Mouse (Mus musculus) embryonic facial prominence, embryonic 11.5 days (tissue): ENCODE results near the gene Agpat3. TPM values are rescaled to one million over a fixed set of nuclear protein-coding genes. Genes with fewer than 3 reads are reported as not detected.
A peak's percentile ranks its signal among the peaks of the same experiment; 100 is the strongest.

Source experiments
- ATAC-seq: fragments of 200-750 bp; cut with Nextera tagmentation; replicated peaks from 2 replicates; pipeline ENCODE4 v1.8.0; 2017; ENCODE audit warnings: low read depth; ENCODE audit not compliant: insufficient number of reproducible peaks, low FRiP score, low TSS enrichment
- DNase-seq: peaks from one replicate; pipeline ENCODE4 v3.0.0-alpha.2; 2015; ENCODE audit warnings: low spot score
- H3K27ac ChIP-seq: fragments of 300-500 bp; sonication (generic); replicated peaks from 2 replicates; pipeline ENCODE4 v1.5.1; 2014; ENCODE audit warnings: mild to moderate bottlenecking, low read depth, low read length, control low read depth
- H3K27me3 ChIP-seq: fragments of 300-500 bp; sonication (generic); 2 replicates; pipeline ENCODE4 v1.6.1; 2014; ENCODE audit warnings: mild to moderate bottlenecking, low read length, moderate library complexity, mixed read lengths; ENCODE audit not compliant: control insufficient read depth, insufficient read depth
- H3K36me3 ChIP-seq: fragments of 300-500 bp; sonication (generic); replicated peaks from 2 replicates; pipeline ENCODE4 v1.6.1; 2014; ENCODE audit warnings: low read depth, mild to moderate bottlenecking, low read length, moderate library complexity, mixed read lengths; ENCODE audit not compliant: control insufficient read depth, insufficient read depth
- H3K4me1 ChIP-seq: fragments of 300-500 bp; sonication (generic); 2 replicates; pipeline ENCODE4 v1.6.1; 2014; ENCODE audit warnings: low read length, mixed read lengths; ENCODE audit not compliant: control insufficient read depth, insufficient read depth
- H3K4me2 ChIP-seq: fragments of 300-500 bp; sonication (generic); 2 replicates; pipeline ENCODE4 v1.6.1; 2014; ENCODE audit warnings: low read depth, mild to moderate bottlenecking, control low read depth, low read length, moderate library complexity
- H3K4me3 ChIP-seq: fragments of 300-500 bp; sonication (generic); 2 replicates; pipeline ENCODE4 v1.5.1; 2014; ENCODE audit warnings: low read depth, low read length, control low read depth
- H3K9ac ChIP-seq: fragments of 300-500 bp; sonication (generic); replicated peaks from 2 replicates; pipeline ENCODE4 v1.6.1; 2014; ENCODE audit warnings: mild to moderate bottlenecking, control low read depth, low read length
- H3K9me3 ChIP-seq: fragments of 300-500 bp; sonication (generic); replicated peaks from 2 replicates; pipeline ENCODE4 v1.6.1; 2016; ENCODE audit warnings: mild to moderate bottlenecking, low read length, inconsistent platforms, mixed read lengths; ENCODE audit not compliant: control insufficient read depth
- WGBS: fragments of 180-500 bp; shearing (Covaris S2); extraction: QIAGEN DNeasy Blood & Tissue Kit; methylation state at CpG from one replicate; pipeline ENCODE4 v1.1.7; 2014; 5-methylcytosine and 5-hydroxymethylcytosine counted together
- polyA plus RNA-seq: library from polyadenylated mRNA; unstranded; fragments of >200 nt; fragmentation: Nextera tagmentation; extraction: Ambion mirVana; gene quantifications from 2 replicates; pipeline ENCODE4 v1.2.1, GENCODE M21; 2014

Agpat3 gene
- polyA plus RNA-seq, 1 experiment from 2014 or later, result 32.8 TPM

DNA sequence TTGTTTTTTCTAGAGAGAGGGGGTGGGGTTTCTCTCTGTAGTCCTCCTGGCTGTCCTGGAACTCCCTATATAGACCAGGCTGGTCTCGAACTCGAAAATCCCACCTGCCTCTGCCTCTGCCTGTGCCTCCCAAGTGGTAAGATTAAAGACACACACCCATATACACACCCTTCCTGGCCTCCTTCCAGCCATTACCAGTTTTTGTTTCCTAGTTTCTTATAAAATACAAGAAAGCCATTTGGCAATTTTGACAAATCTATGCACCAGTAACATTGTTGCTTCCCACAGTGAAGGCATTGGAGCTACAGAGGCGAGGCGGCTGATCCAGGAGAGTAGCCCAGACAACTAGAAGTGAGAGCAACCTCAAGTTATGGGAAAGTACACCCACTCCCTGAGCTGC, 6.0 kb upstream of the Agpat3 start:
- H3K4me1 ChIP-seq, result no peaks in the 10 kb centered on the region
- 88% methylated on average over 4 of the region's 4 CpGs for whole genome bisulfite sequencing
- ATAC-seq, result no peak

DNA sequence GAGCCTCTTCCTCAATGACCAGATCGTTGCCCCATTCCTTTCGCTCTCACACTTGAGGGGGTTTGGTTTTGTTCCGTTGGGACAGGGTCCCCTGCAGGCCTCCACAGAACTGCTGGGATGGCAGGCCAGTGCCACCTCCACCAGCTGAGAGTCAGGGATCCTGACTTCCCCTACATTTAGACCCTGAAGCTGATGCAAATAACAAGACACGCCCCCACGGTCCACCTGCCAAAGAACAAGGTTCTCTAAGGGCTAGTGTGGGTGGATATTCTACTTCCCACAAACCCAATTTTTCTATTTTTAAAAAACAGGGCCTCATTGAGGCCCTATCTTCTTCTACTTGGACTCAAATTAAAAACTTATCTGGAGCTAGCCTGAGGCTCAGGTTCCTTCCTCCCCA, 5.5 kb upstream of the Agpat3 start:
- no peaks in the 10 kb centered on the region for H3K36me3 ChIP-seq
- 87% methylated on average over 5 of the region's 5 CpGs for WGBS
- ATAC-seq (no peak), DNase-seq (no peak)
- no peaks in the 10 kb centered on the region for H3K27me3 ChIP-seq
- H3K9me3 ChIP-seq, result no peaks in the 10 kb centered on the region
- no peak overlapping the region for H3K27ac ChIP-seq
- no peaks in the 10 kb centered on the region for H3K4me1 ChIP-seq
- H3K9ac ChIP-seq, result no peak overlapping the region
- no peak overlapping the region for H3K4me3 ChIP-seq
- no peak overlapping the region for H3K4me2 ChIP-seq

More for the DNA sequence above, 6.0 kb upstream of the Agpat3 start:
- Histone ChIP-seq H3K9me3 (no peaks in the 10 kb centered on the region), H3K27ac (no peak overlapping the region), H3K27me3 (no peaks in the 10 kb centered on the region), H3K9ac (no peak overlapping the region), H3K4me2 (no peak overlapping the region), H3K36me3 (no peaks in the 10 kb centered on the region), H3K4me3 (no peak overlapping the region)
- DNase-seq, result no peak

- no peak overlapping the region for H3K4me3 ChIP-seq
- H3K9me3 ChIP-seq, result no peaks in the 10 kb centered on the region
- WGBS, result 61% methylated on average over 1 of the region's 1 CpGs
- no peak for ATAC-seq
- no peak overlapping the region for H3K27ac ChIP-seq
- no peak for DNase-seq
- H3K36me3 ChIP-seq, result no peaks in the 10 kb centered on the region
- no peak overlapping the region for H3K4me2 ChIP-seq
- H3K27me3 ChIP-seq, result no peaks in the 10 kb centered on the region
- no peaks in the 10 kb centered on the region for H3K4me1 ChIP-seq
- H3K9ac ChIP-seq, result no peak overlapping the region
These were observed 3.8 kb upstream of the Agpat3 start for GRCm38 (mm10) chr10:78355931-78356593.

GRCm38 (mm10) chr10:78353196-78353595, 907 bp upstream of the Agpat3 start:
- Histone ChIP-seq H3K4me2 (no peak overlapping the region), H3K9me3 (no peaks in the 10 kb centered on the region), H3K4me1 (no peaks in the 10 kb centered on the region), H3K27me3 (no peaks in the 10 kb centered on the region), H3K27ac (no peak overlapping the region), H3K4me3 (no peak overlapping the region), H3K36me3 (no peaks in the 10 kb centered on the region), H3K9ac (no peak overlapping the region)
- ATAC-seq (no peak), DNase-seq (no peak)
- 49% methylated on average over 4 of the region's 4 CpGs for WGBS

DNA sequence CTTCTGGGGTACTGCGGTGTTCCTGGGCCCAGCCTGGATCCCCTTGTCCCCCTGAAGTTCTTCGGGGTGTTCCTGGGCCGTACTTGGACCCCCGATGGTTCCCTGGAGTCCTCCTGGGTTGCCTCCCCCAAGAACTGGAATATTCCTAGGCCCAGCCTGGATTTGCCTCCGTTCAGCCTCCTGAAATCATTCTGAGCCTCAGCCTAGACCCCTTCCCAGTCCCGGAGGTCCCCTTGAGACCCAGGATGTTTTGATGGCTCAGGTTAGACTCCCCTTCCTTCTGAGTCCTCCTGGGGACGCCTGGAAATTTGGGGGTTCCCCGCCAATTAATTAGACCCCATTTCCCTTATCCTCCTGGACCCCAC, 359 bp upstream of the Agpat3 start:
- Histone ChIP-seq H3K9me3 (no peaks in the 10 kb centered on the region), H3K4me1 (no peaks in the 10 kb centered on the region), H3K36me3 (no peaks in the 10 kb centered on the region), H3K9ac (peak overlapping the region; percentile 96), H3K27me3 (no peaks in the 10 kb centered on the region), H3K4me3 (peak overlapping the region; percentile 89), H3K4me2 (peak overlapping the region; percentile 84), H3K27ac (no peak overlapping the region)
- DNase-seq, result peak; percentile 26
- ATAC-seq, result 0 out of 2 replicates have a peak, but pooled peaks have one; percentile 37
- WGBS, result 14% methylated on average over 8 of the region's 8 CpGs

- WGBS, result 4% methylated on average over 12 of the region's 13 CpGs
- peak overlapping the region; percentile 96 for H3K9ac ChIP-seq
- DNase-seq (peak; percentile 7), ATAC-seq (no peak)
- H3K9me3 ChIP-seq, result no peaks in the 10 kb centered on the region
- H3K4me1 ChIP-seq, result no peaks in the 10 kb centered on the region
- H3K4me3 ChIP-seq, result peak overlapping the region; percentile 89
- H3K27me3 ChIP-seq, result no peaks in the 10 kb centered on the region
- peak overlapping the region; percentile 84 for H3K4me2 ChIP-seq
- no peak overlapping the region for H3K27ac ChIP-seq
- no peaks in the 10 kb centered on the region for H3K36me3 ChIP-seq
These were observed 764 bp downstream of the Agpat3 start for GRCm38 (mm10) chr10:78351564-78351886.

DNA sequence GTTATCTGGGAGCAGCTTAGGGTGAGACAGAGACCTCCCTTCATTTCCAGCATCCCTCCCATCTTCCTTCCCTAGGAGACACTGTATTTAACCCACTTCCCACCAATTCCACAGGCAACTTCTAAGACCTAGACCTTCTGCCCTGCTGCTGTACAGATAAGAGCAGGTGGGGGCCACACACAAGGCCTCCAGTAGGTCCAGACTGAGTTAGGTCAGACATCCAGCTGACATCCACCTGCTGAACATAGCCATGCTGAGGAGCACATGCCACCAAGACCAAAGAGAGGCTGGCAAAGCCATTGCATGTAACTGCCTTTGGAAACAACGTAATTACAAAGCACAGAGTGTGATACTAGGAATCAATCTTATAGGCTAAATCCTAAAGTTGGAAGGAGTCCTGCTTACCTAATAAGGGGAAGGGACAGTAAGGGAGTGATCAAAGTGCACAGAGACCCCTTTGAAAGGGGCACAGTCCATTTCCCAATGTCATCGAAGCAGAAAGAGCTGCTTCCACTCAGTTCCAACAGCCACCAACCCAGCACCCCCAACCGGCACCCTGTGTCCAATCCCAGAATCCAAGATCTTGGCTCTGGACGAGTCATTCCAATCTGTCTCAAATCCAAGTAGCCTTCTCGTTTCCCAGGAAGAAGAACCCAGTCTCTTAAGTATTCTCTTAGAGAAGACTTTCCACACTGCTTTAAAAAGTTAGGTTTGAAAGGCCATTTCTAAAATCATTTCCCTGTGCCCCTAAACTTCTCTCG, 1.3 kb downstream of the Agpat3 start:
- no peaks in the 10 kb centered on the region for H3K9me3 ChIP-seq
- peak overlapping the region; percentile 84 for H3K4me2 ChIP-seq
- peak overlapping the region; percentile 89 for H3K4me3 ChIP-seq
- peak overlapping the region; percentile 96 for H3K9ac ChIP-seq
- no peak for DNase-seq
- H3K27ac ChIP-seq, result no peak overlapping the region
- H3K27me3 ChIP-seq, result no peaks in the 10 kb centered on the region
- ATAC-seq, result no peak
- H3K36me3 ChIP-seq, result no peaks in the 10 kb centered on the region
- 39% methylated on average over 6 of the region's 6 CpGs for WGBS
- H3K4me1 ChIP-seq, result no peaks in the 10 kb centered on the region

DNA sequence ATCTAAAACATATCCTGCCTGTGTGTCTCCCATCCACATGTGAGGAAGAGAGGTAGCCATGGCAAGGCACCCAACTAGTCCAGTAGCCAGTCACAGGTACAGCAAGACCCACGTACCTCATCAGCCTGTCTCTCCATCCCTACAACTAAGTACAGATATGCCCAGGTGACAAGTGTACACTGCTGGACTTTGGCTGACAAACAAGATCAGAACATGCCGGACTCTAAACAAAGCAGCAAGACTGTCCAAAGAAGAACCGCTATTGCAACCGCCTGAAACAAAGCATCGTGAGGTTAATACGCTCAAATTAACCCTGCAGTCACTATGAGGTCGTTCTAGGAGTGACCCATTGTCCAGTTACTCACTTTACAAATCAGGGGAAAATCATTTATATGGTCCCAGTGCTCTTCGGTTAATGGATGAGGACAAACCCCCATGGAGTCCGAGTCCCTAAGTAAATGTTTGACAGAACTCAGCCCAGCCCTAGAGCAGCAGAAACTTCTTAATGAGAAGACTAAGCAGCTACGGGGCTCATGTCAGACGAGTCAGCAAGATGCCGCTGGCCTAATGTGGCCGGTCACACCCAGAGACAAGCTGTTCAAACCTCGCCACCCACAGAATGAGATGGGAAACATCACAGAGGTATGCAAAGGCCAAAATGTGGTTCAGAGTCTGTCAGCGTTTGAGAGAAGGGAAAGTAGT, 2.7 kb downstream of the Agpat3 start:
- no peak overlapping the region for H3K4me3 ChIP-seq
- WGBS, result 80% methylated on average over 15 of the region's 15 CpGs
- H3K27me3 ChIP-seq, result no peaks in the 10 kb centered on the region
- H3K4me2 ChIP-seq, result no peak overlapping the region
- no peak overlapping the region for H3K9ac ChIP-seq
- DNase-seq, result no peak
- H3K27ac ChIP-seq, result no peak overlapping the region
- ATAC-seq, result no peak
- no peaks in the 10 kb centered on the region for H3K36me3 ChIP-seq
- H3K9me3 ChIP-seq, result no peaks in the 10 kb centered on the region
- H3K4me1 ChIP-seq, result no peaks in the 10 kb centered on the region
